Mouse (Mus musculus) bone marrow, adult 2 months (tissue): ENCODE data around the gene Pigv. TPM values are rescaled to one million over a fixed set of nuclear protein-coding genes. Genes with fewer than 3 reads are reported as not detected.

Source experiments
- H3K27ac ChIP-seq: fragments of 200-500 bp; 2 replicates; pipeline ENCODE4 v1.5.1; 2012; ENCODE audit warnings: low read depth, mild to moderate bottlenecking, control low read depth, inconsistent platforms, low read length; ENCODE audit not compliant: control insufficient read depth, poor library complexity, insufficient read depth
- H3K4me1 ChIP-seq: fragments of 200-500 bp; 2 replicates; pipeline ENCODE4 v1.6.1; 2011; ENCODE audit warnings: low read length; ENCODE audit not compliant: control insufficient read depth, insufficient read depth
- H3K4me3 ChIP-seq: fragments of 200-500 bp; replicated peaks from 2 replicates; pipeline ENCODE3; 2011; ENCODE audit warnings: mild to moderate bottlenecking, low read depth, low read length, control low read depth; ENCODE audit not compliant: control insufficient read depth
- CTCF ChIP-seq: fragments of 200-500 bp; IDR thresholded peaks from 2 replicates; pipeline ENCODE4 v1.5.1; 2011; ENCODE audit warnings: low read length, control low read depth; ENCODE audit not compliant: control insufficient read depth, insufficient read depth
- POLR2A ChIP-seq: fragments of 200-500 bp; IDR thresholded peaks from 2 replicates; pipeline ENCODE4 v1.6.1; 2011; ENCODE audit warnings: low read depth, mild to moderate bottlenecking, control low read depth, low read length, borderline replicate concordance; ENCODE audit not compliant: control insufficient read depth
- WGBS: fragments of 180-500 bp; shearing (Covaris S2); methylation state at CpG from one replicate; pipeline ENCODE4 v1.1.7; 2018; 5-methylcytosine and 5-hydroxymethylcytosine counted together
- polyA plus RNA-seq: library from polyadenylated mRNA; stranded (reverse); fragments of >200 nt; gene quantifications from 2 replicates; pipeline ENCODE4 v1.2.4, GENCODE M21; 2011; ENCODE audit warnings: low replicate concordance; ENCODE audit not compliant: missing spikeins, insufficient read depth, insufficient read length

The Pigv gene
- polyA plus RNA-seq, 1 experiment = 10.4 TPM

DNA sequence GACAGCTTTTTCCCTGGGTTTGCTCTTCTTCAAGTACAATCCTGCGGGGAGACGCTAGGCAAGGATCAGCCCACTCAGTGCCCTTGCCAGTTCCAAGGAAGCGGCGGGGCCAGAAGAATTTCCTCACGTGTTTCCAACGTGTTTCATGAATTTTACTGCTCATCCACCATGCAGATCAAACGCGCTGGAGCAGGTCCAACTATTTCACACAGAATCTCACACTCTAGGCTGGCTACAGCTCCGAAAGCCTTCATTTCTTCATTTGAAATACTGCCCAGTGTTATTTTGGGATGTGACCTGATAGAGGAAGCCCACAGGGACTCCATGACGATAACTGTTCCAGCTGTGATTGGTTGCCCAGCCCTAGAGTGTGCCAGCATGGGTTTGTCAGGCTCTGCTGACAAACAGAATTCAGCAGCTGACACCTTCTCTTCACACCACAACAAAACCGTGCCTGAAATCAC, 28.5 kb upstream of the Pigv start:
- H3K4me3 ChIP-seq = no peak overlapping the region
- TF ChIP-seq CTCF = no peak
- peaks cover 3% of the 10 kb centered on the region; the same call in 1 of the 2 replicates for H3K4me1 ChIP-seq
- WGBS = 70% methylated on average over 11 of the region's 11 CpGs
- no peak overlapping the region for H3K27ac ChIP-seq

DNA sequence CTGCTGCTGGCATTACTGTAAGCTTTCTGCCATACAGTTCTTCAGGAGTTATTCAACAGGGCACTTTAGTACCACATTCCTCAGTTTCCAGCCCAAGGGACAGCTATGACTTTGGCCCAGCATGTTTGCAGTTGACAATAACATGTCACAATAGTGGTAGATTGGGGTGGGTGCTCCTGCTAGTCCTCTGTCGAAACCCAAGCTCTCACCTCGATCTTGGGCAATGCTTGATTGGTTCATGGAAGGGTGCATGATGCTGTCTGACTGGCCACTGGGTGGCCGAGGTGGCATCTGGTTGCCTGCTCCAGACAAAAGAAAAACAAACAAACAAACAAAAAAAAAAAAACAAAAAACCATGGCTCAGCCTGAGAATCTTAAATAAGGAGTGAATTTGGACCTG, 22.9 kb upstream of the Pigv start:
- no peak overlapping the region for H3K4me3 ChIP-seq
- no peaks in the 10 kb centered on the region for H3K4me1 ChIP-seq
- no peak overlapping the region for H3K27ac ChIP-seq
- TF ChIP-seq POLR2A (no peak), CTCF (peak; percentile 25; the same call in 1 of the 2 replicates)
- WGBS = 44% methylated on average over 3 of the region's 3 CpGs

DNA sequence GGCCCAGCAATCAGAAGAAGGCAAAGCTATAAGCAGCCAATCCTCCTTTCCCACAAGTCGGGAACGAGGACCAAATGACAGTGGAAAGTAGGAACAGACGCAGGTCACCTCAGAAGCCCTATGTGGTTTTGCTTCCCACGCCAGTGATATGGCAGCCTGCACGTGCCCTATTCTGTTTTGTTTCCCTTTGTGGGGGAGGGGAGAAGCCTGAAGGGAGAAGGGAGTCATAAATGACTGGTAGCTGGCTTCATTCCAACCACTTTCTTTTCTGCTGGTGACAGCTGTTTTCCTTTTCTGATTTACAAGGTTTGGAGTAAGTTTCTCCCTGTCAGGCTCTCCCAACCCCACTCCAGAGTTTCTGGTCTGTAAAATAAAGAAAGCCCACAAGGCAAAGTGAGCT, 17.8 kb upstream of the Pigv start:
- 42% methylated on average over 5 of the region's 5 CpGs for WGBS
- TF ChIP-seq CTCF (no peak), POLR2A (no peak)
- Histone ChIP-seq H3K27ac (no peak overlapping the region), H3K4me1 (no peaks in the 10 kb centered on the region), H3K4me3 (no peak overlapping the region)

DNA sequence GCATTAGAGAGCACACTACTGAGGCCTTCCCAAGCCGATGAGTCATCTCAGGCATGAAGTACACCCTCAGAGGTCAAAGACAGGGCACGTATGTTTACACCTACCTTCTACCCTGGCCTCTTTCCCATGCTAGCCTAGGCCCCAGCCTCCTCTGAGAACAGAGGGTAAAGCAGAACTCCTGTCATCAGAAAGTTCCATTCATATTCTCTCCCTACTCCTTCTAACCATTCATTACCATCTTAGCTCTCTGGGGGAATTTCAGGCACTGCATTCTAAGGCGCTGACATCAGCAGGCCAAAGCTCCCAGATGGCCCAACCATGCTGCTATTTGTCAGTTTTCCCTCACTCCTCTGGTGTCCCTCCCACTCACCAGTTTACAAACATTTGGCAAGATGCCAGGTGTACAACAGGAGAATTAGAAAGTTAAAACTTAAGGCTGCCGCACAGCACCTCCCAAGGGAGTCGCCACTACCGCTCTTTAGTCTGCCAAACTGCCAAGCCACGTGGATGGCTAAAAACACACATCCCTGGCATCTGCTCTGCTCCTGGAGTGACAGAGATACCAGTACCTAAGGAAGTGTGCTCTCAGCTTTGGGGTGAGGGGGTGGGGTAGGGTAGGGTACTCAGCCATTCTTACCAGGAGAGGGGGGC, 16.1 kb upstream of the Pigv start:
- TF ChIP-seq CTCF (no peak), POLR2A (no peak)
- H3K4me1 ChIP-seq = no peaks in the 10 kb centered on the region
- no peak overlapping the region for H3K4me3 ChIP-seq
- WGBS = 73% methylated on average over 7 of the region's 7 CpGs
- no peak overlapping the region for H3K27ac ChIP-seq

DNA sequence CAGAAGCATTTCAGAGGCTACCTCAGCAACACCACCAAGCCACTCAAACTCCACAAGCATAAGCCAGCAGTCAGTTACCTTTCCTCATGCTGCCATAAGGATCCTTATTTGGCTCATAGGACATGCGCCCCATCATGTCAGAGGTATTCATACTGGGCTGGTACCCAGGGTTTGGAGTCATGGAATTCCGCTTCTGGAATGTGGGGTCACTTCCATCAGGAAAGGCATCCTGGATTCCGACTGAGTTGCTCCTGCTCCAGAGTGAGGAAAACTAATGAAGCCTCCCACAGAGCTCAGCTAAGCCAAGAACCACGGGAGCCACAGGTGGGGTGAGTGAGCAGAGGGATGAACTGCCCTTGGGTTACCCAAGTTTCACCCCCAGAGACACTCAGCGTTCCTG, 14.7 kb upstream of the Pigv start:
- TF ChIP-seq CTCF (no peak), POLR2A (no peak)
- Histone ChIP-seq H3K4me3 (no peak overlapping the region), H3K4me1 (no peaks in the 10 kb centered on the region), H3K27ac (no peak overlapping the region)
- 89% methylated on average over 5 of the region's 5 CpGs for WGBS

DNA sequence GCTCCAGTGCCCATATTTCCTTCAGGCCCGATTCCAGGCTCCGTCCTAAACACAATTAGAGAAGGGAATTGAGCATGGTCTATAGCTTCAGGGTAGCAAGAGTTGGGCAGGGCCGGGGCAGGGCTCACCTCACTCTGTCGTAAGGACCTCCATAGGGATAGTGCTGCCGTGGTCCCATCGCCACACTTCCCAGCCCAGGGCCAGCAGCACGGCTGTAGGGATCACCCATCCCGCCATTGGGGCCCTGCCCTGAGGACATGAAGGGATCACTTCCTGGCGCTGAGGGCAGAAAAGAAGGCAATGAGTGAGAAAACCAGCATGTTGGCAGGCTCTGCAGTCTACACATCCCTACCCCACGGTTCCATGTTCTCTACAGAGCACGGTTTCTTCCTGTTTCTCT, 14.1 kb upstream of the Pigv start:
- 88% methylated on average over 11 of the region's 11 CpGs for WGBS
- TF ChIP-seq CTCF (no peak), POLR2A (no peak)
- no peak overlapping the region for H3K4me3 ChIP-seq
- no peaks in the 10 kb centered on the region for H3K4me1 ChIP-seq
- H3K27ac ChIP-seq = no peak overlapping the region

DNA sequence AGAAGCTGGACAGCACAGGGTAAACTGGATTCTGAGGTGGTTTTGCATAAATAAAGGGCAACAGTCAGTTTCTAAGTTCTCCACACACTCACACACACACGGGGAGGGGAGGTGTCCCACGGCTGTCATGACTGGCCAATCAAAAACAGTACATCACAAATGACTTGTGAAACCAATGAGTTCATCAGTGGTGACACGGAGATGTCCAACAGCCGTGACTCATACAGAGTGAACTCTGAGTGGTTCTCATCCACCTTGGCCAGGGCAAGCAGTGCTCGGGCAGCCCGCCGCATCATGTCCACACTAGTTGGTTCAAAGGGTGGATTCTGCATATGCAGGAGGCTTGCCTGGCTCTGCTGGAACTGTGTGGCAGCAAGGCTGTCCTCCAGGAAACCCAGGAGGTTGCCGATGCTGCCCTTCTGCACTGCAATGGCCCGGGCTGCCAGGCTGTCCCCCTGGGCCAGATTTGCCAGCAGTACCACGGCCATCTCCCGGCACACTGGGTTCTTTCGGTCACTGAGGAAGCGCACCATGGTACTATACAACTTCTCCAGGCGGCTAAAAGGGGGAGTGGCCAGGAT, 7.8 kb upstream of the Pigv start:
- Histone ChIP-seq H3K27ac (peak overlapping the region; percentile 27; the same call in 1 of the 2 replicates), H3K4me1 (no peaks in the 10 kb centered on the region; the same call in 1 of the 2 replicates), H3K4me3 (no peak overlapping the region)
- 84% methylated on average over 14 of the region's 14 CpGs for WGBS
- TF ChIP-seq POLR2A (no peak), CTCF (no peak)

DNA sequence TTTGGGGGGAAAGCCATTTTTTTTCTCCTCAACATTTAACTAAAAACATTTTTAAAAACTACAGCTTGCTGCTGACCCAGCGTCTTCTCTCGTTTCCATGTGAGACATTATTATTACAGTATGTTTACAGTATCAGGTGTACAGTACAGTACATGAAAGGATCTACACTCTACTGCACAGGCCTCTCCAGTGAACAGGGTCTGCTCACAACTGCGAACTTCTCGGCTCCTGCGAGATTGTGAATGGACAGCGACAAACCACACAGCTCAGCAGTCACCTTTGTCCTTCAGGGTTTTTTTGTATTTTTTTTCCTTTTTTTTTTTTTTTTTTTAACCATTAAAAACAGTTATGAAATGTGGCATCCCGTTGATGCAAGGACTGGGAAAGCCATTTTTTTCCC, 7.2 kb upstream of the Pigv start:
- TF ChIP-seq POLR2A (no peak), CTCF (no peak)
- H3K4me3 ChIP-seq = no peak overlapping the region
- H3K4me1 ChIP-seq = peaks cover 1% of the 10 kb centered on the region; the same call in 1 of the 2 replicates
- no peak overlapping the region for H3K27ac ChIP-seq
- WGBS = 69% methylated on average over 7 of the region's 7 CpGs

DNA sequence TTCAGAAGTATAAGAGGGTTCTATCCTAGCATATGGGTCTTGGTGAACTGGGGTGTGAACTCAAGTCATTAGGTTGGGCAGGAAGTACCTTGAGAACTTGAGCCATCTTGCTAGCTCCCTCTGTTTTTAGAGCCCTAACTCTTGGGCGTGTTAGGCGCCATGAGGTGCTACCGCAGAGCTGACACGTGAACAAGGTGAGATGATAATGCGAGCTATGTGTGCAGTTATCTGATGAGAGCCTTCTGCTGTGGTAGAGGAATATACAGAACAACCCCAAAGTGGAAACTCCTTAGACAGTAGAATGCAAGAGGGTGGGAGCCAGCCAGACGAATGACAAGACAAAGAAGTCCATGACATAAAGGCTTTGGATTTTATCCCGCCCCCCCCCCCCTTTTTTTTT, 4.8 kb upstream of the Pigv start:
- Histone ChIP-seq H3K4me3 (no peak overlapping the region), H3K27ac (no peak overlapping the region), H3K4me1 (peaks cover 3% of the 10 kb centered on the region; the same call in 1 of the 2 replicates)
- TF ChIP-seq CTCF (no peak), POLR2A (no peak)
- WGBS = 67% methylated on average over 7 of the region's 7 CpGs
